Mouse (Mus musculus) gastrocnemius, adult 2 months (tissue): ENCODE results near the gene Npas4. TPM values are rescaled to one million over a fixed set of nuclear protein-coding genes. Genes with fewer than 3 reads are reported as not detected.

Source experiments
- DNase-seq: peaks from one replicate; pipeline ENCODE4 v3.0.0; 2022
- H3K27ac ChIP-seq: fragments of 200-600 bp; 2 replicates; pipeline ENCODE4 v1.8.1; 2022; ENCODE audit warnings: mild to moderate bottlenecking
- H3K4me3 ChIP-seq: fragments of 200-600 bp; 2 replicates; pipeline ENCODE4 v1.8.1; 2022; ENCODE audit warnings: mild to moderate bottlenecking, moderate library complexity
- CTCF ChIP-seq: fragments of 200-600 bp; IDR thresholded peaks from 2 replicates; pipeline ENCODE4 v1.8.1; 2022; ENCODE audit warnings: antibody characterized with exemption, mild to moderate bottlenecking, moderate library complexity
- intact Hi-C: fragments of 180-260 bp; cut with DNase I; formaldehyde crosslinking; loops from one replicate; pipeline ENCODE4 v1.15.1; 2025
- long read RNA-seq, 2 experiments: library from polyadenylated mRNA; stranded (forward); transcript quantifications; one replicate each; pipeline ENCODE4 v2.0.0; 2021
- total RNA-seq, 2 experiments: library from RNA; stranded (reverse); gene quantifications; 2 replicates each; pipeline ENCODE4 v1.2.3; 2021

Gene Npas4
- under 1 TPM in 1 of 2 experiments, not detected in 1; 0.13 TPM for total RNA-seq
- long read RNA-seq, experiment 1, result 0 reads
- long read RNA-seq, experiment 2, result 0 reads

DNA sequence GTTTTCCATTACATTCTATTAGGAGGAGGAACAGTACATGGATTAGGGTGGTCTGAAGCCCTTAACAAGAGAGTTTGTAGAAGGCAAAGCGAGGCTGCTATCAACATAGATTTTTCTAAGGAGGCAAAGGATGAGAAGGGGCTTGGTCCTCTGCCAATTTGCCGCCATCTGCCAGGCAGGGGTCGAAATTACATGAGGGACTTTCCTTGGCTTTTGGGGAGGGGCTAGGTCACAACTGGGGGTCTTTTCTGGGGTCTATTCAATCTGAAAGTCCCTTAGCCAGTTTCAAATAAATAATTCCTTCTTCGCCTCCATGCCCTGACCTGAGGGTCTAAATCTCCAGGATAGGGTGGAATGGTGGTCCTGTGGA, at the start of gene Npas4:
Gene Npas4 (minus strand): TSS at position 61 of the 370 bp plus-strand sequence.
- Histone ChIP-seq H3K4me3 (no peak within 1 kb of the TSS), H3K27ac (no peak within 1 kb of the TSS)
- TF ChIP-seq CTCF, result no peak
- DNase-seq, result no peak
- intact Hi-C loops, result no loop called here

DNA sequence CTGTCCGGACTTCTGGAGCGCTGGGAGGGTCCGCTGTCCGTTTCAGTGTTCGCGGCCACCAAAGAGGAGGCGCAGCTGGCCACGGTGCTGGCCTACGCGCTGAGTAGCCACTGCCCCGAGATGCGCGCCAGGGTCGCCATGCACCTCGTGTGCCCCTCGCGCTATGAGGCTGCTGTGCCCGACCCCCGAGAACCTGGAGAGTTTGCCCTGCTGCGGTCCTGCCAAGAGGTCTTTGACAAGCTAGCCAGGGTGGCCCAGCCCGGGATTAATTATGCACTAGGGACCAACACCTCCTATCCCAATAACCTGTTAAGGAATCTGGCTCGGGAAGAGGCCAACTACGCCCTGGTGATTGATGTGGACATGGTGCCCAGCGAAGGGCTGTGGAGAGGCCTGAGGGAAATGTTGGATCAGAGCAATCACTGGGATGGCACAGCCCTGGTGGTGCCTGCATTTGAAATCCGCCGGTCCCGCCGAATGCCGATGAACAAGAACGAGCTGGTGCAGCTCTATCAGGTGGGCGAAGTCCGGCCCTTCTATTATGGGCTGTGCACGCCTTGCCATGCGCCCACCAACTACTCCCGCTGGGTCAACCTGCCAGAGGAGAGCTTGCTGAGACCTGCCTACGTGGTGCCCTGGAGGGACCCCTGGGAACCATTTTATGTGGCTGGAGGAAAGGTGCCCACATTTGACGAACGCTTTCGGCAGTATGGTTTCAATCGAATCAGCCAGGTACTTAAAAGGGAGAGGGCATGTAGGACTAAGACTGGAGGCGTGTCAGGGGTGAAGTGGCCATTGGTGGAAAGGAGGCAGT, 49.4 kb upstream of the Npas4 start:
- TF ChIP-seq CTCF, result no peak
- peak overlapping the region; percentile 94 for H3K27ac ChIP-seq
- intact Hi-C loops, result loop anchor here (5.0 kb wide), 1 partner anchor 48 kb away; the partner anchor contains the start of genes Tmem151a and Yif1a
- peak; percentile 48 for DNase-seq
- peak overlapping the region; percentile 84 for H3K4me3 ChIP-seq

DNA sequence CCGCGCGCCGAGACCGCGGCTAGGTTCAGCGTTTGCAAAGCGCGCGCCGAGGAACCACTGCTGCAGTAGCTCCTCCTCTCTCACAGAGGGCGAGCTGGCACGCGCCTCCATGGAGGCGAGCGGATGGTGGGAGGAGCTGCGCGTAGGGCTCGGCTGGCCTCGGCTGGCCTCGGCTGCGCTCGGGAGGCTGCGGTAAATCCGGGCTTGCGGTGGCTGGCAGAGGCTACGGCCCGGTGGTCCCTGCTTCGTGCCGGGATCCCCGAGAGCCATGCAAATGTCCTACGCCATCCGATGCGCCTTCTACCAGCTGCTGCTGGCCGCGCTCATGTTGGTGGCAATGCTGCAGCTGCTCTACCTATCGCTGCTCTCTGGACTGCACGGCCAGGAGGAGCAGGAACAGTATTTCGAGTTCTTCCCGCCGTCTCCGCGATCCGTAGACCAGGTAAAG, 48.6 kb upstream of the Npas4 start, which contains the start of the genes B4gat1 and AC124502.3:
Gene B4gat1 (plus strand): TSS at position 118 of the 448 bp plus-strand sequence.
Gene AC124502.3 (plus strand): TSS at position 183 of the 448 bp plus-strand sequence.
- intact Hi-C loops, result no loop called here
- Histone ChIP-seq H3K27ac (peak within 1 kb of the TSS; percentile 94), H3K4me3 (peak within 1 kb of the TSS; percentile 84)
- peak; percentile 42 for TF ChIP-seq CTCF
- peak; percentile 95 for DNase-seq

DNA sequence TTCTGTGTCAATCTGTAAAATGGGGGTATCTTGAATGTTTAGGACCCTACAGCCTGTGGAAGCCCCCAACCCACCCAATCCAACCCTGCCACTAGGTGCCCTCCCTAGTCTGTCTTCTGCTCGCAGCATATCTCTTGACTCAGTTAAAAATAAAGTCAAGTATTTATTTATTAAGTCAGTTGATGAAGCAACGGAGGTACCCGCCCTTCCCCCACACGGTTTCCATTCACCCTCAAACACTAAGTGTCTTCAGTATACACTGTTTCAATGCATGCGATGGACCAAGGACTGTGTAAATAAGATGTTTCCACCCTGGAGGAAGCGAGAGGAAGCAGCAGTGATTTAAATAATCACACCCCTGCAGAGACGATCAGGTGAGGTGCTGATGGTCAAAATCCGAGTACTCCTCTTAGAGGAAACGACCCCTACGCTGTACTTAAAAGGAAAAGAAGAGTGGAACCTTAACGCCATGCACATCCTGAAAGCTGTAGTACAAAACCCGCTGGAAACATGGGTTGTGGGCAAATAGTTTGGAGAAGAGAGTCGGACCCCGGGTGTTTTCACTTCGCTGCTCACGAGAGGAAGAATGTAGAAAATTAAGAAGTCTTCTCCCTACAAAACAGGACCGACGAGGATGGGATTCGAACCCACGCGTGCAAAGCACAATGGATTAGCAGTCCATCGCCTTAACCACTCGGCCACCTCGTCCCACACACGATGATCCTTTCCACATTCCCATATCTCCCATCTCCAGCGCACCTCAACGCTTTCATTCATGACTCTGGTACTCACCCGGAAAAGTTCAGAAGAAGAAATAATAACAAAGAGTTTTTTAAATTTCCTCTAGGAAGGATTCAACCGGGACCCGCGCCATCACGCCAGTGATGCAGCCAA, 47.8 kb upstream of the Npas4 start:
- Histone ChIP-seq H3K27ac (peak overlapping the region; percentile 94), H3K4me3 (peak overlapping the region; percentile 84)
- peak; percentile 78 for DNase-seq
- TF ChIP-seq CTCF, result no peak
- intact Hi-C loops, result no loop called here

DNA sequence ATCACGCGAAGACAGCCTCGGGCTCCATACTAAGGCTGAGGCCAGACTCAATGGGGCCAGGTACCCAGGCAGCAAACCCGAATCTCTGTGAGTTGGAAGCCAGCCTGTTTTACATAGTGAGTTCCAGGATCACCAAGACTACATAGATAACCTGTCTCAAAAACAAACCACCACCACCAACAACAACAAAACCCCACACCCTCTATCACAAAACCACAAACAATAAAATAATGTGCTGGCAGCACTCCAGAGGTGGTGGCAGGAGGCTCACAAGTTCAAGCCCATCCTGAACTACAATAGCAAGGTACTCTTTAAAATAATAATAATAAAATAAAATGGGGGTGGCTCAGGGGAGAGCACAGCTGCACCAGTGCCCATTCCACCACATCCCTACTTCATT, 46.5 kb upstream of the Npas4 start:
- TF ChIP-seq CTCF, result no peak
- DNase-seq, result no peak
- H3K27ac ChIP-seq, result no peak overlapping the region
- intact Hi-C loops, result no loop called here
- H3K4me3 ChIP-seq, result no peak overlapping the region

DNA sequence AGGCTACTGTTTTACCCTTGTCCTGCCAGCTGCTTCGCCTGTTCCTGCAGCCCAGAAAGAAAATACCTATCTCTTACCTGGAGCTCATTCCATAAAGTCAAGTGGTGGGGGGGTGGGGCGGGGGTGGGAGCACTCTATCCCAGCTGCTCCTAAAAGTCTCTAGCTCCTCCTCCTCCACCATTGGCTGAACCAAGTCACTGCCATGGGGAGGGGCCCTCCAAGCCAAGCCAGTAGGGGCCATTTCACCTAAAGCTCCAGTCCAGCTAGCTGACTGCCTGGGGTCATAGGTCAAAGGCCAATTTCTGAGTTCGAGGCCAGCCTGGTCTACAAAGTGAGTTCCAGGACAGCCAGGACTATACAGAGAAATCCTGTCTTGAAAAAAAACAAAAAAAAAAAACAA, 42.6 kb upstream of the Npas4 start:
- DNase-seq, result no peak
- Histone ChIP-seq H3K4me3 (no peak overlapping the region), H3K27ac (no peak overlapping the region)
- no peak for TF ChIP-seq CTCF
- intact Hi-C loops, result no loop called here

DNA sequence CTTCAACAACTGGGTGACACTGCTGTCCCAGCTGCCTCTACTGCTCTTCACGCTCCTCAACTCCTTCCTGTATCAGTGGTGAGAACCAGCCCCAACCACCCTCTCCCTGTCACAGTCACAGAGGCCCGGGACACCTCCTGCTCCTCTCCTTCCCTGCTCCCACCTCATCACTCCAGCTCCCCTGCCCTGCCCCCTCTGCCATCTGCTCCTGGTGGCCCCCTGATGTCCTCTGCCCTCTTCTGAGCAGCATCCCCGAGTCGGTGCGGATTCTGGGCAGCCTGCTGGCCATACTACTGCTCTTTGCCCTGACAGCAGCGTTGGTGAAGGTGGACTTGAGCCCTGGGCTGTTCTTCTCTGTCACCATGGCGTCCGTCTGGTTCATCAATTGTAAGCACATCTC, 36.0 kb upstream of the Npas4 start:
- intact Hi-C loops, result no loop called here
- H3K27ac ChIP-seq, result no peak overlapping the region
- no peak for TF ChIP-seq CTCF
- no peak overlapping the region for H3K4me3 ChIP-seq
- DNase-seq, result peak; percentile 14

DNA sequence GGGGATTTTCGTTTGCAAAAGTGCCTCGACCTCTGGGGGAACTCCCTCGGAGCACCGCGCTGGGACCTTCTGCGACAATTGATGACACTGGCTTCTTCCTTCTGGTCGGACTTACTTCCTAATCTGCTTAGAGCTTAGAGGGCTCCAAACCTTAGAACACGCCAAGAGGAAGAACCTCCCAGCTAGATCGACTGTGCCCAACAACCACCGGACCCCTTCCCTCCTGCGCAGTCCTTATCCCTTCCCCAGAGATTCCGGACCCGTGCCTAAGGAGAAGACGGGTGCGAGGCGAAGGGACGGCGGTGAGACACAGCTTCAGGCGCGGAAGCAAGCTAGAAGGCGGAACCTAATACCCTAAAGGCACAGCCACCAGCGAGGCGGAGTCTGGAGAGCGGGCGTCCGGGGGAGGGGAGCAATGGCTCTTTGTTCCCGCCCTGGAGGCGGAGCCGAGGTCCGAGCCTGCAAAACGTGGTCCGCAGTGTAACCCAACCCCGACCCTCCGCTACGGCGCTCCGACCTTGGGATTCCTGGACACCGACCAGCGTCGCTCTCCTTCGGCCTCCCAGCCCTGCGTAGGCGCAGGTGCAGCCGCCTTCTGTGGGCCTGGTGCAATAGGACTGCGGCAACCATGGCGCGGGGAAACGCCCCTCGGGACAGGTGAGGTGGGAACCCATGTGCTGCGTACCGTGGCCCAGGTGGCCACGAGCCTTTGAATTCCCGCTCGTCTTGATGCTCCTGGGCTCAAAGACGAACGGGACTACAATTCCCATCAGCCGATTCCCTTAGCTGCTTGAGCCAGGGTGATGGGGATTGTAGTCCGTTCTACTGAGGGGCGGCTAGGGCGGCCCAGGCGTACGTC, 33.7 kb upstream of the Npas4 start, which contains the start of gene Slc29a2:
Gene Slc29a2 (plus strand): TSS at position 240 of the 859 bp plus-strand sequence.
- peak within 1 kb of the TSS; percentile 84 for H3K4me3 ChIP-seq
- no peak for TF ChIP-seq CTCF
- peak within 1 kb of the TSS; percentile 93 for H3K27ac ChIP-seq
- intact Hi-C loops, result no loop called here
- peak; percentile 96 for DNase-seq

DNA sequence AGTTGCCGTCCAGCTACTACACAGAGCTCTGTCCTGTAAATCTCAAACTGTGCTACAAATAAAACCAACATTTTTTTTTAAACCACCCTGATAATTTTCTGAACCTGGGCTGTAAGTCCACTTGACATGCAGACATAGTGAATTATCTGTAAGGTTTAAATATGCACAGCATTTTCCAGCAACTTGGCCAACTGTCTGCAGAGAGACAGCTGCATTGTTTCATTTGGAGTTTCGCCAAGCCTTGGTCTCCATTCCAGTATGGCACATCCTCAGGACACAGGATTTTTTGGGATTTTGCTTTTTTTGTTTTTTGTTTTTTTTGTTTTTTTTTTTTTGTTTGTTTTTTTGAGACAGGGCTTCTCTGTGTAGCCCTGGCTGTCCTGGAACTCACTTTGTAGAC, 31.3 kb upstream of the Npas4 start:
- Histone ChIP-seq H3K4me3 (no peak overlapping the region), H3K27ac (no peak overlapping the region)
- no peak for TF ChIP-seq CTCF
- intact Hi-C loops, result no loop called here
- no peak for DNase-seq

DNA sequence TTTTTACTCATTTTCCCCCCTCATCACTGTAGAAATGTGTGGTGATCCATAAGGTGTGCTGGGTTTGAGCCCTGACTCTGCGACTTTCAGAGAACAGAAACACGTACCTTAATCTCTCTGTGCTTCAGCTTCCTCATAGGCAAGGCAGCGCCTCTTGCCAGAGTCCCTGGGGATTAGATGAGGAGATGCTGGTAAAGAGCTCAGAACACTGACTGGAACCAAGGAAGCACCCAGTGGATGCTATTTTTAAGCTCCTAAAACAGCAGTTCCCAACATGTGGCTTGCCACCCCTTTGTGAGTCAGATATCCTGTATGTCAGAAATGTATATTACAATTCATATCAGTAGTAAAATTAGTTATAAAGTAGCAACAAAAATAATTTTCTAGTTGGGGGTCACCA, 28.1 kb upstream of the Npas4 start:
- peak; percentile 6 for DNase-seq
- intact Hi-C loops, result loop anchor here (5.0 kb wide), 1 partner anchor 54 kb away; no protein-coding TSS in a partner anchor
- no peak for TF ChIP-seq CTCF

DNA sequence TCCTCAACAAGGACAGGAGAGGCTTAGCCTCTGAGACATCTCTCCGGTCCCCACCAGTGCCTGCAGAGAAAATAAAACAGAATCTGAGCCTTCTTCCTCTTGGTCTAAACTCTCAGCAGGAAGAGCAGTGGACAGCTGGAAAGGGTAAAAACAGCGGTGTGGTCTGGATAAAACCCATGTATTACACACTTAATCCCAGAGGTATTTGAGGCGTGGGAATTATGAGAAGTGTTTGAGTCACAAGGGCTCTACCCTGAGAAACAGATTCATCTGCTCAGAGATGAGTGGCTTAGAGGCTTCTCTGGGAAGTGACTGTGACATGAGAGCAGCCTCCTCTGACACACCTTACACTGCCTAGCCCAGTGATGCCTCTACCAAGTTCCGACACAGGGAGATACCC, 27.5 kb upstream of the Npas4 start:
- H3K27ac ChIP-seq, result no peak overlapping the region
- peak; percentile 2 for DNase-seq
- intact Hi-C loops, result loop anchor here (5.0 kb wide), 1 partner anchor 55 kb away; no protein-coding TSS in a partner anchor
- no peak for TF ChIP-seq CTCF
- no peak overlapping the region for H3K4me3 ChIP-seq

More for the DNA sequence above, 28.1 kb upstream of the Npas4 start:
- H3K27ac ChIP-seq, result no peak overlapping the region
- H3K4me3 ChIP-seq, result no peak overlapping the region

DNA sequence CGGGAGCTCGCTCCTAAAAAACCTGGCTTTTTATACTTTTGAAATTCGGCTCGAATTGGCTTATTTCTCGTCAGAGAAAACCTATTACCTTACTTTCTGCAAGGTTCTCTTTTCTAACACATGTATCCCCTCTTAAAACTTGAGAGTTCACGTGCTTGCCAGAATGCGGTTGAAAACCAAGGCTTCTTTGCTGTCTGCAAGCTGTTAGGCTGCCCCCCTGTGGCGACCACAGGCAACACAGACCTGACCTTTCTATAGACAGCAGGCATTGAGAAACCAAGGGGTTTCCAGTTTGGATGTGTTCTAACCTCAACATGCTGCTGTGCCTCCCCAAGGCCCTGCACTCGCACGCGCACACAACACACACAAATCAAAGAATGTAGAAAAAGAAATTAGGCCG, 26.7 kb upstream of the Npas4 start:
- intact Hi-C loops, result loop anchor here (5.0 kb wide), 1 partner anchor 56 kb away; no protein-coding TSS in a partner anchor
- Histone ChIP-seq H3K4me3 (peak overlapping the region; percentile 36; the same call in 1 of the 2 replicates), H3K27ac (no peak overlapping the region; the same call in 1 of the 2 replicates)
- peak; percentile 78 for DNase-seq
- peak; percentile 91 for TF ChIP-seq CTCF
